Mouse (Mus musculus) bone marrow, adult 2 months (tissue): ENCODE measurements at regions not wholly inside any gene's neighbourhood (a gene's known extent, or its start where the extent isn't known, plus 50 kb on each side); places are given as distances from the start of the nearest gene placed in this dataset.

Experiments
- H3K27ac ChIP-seq: fragments of 200-500 bp; 2 replicates; pipeline ENCODE4 v1.5.1; 2012; ENCODE audit warnings: low read depth, mild to moderate bottlenecking, control low read depth, inconsistent platforms, low read length; ENCODE audit not compliant: control insufficient read depth, poor library complexity, insufficient read depth
- H3K4me1 ChIP-seq: fragments of 200-500 bp; 2 replicates; pipeline ENCODE4 v1.6.1; 2011; ENCODE audit warnings: low read length; ENCODE audit not compliant: control insufficient read depth, insufficient read depth
- H3K4me3 ChIP-seq: fragments of 200-500 bp; replicated peaks from 2 replicates; pipeline ENCODE3; 2011; ENCODE audit warnings: mild to moderate bottlenecking, low read depth, low read length, control low read depth; ENCODE audit not compliant: control insufficient read depth
- CTCF ChIP-seq: fragments of 200-500 bp; IDR thresholded peaks from 2 replicates; pipeline ENCODE4 v1.5.1; 2011; ENCODE audit warnings: low read length, control low read depth; ENCODE audit not compliant: control insufficient read depth, insufficient read depth
- POLR2A ChIP-seq: fragments of 200-500 bp; IDR thresholded peaks from 2 replicates; pipeline ENCODE4 v1.6.1; 2011; ENCODE audit warnings: low read depth, mild to moderate bottlenecking, control low read depth, low read length, borderline replicate concordance; ENCODE audit not compliant: control insufficient read depth
- whole genome bisulfite sequencing: fragments of 180-500 bp; shearing (Covaris S2); methylation state at CpG from one replicate; pipeline ENCODE4 v1.1.7; 2018; 5-methylcytosine and 5-hydroxymethylcytosine counted together

DNA sequence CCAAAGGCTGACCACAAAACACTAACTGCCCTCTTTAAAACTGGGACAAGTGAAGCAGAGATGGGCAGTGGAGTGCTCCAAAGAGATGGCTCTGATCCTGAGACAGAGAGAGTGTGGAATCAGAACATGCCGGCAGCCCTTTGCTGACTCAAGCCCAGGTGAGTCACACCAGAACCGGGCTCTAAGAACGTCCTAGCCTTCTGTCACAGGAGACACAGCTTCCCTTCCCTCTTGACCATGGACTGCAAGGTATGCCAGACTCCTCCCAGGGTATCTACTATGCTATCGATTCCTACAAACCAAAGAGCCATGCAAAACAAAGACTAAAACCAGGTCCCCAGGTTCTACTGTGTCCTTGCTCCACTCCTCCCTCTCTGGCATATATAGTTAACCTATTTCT lies 98.0 kb downstream of the Dhx15 start:
- WGBS, result 80% methylated on average over 4 of the region's 4 CpGs
- no peaks in the 10 kb centered on the region for H3K4me1 ChIP-seq
- H3K4me3 ChIP-seq, result no peak overlapping the region
- no peak overlapping the region for H3K27ac ChIP-seq
- TF ChIP-seq POLR2A (no peak), CTCF (no peak)

DNA sequence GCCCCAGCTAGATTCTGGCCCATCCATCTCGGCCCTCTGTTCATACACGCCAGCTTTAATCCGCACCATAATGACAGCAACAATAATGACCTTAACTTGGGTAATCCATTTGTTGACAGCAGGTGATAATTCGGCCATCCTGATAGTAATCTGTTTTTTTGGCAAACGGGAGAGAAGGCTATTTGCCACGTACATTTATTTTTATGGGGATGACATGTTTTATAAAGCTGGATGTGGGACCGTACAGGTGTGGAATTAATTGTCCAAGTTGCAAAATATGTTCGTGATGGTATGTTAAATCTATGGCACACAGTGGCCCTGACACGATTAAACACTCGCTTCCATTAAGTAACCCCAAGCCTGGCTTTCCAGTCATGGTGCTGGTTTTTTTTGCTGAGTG lies 102.2 kb downstream of the Dhx15 start:
- no peak for TF ChIP-seq POLR2A
- no peak for TF ChIP-seq CTCF
- WGBS, result 79% methylated on average over 10 of the region's 10 CpGs
- Histone ChIP-seq H3K27ac (no peak overlapping the region), H3K4me1 (no peaks in the 10 kb centered on the region; the same call in 1 of the 2 replicates), H3K4me3 (no peak overlapping the region)

DNA sequence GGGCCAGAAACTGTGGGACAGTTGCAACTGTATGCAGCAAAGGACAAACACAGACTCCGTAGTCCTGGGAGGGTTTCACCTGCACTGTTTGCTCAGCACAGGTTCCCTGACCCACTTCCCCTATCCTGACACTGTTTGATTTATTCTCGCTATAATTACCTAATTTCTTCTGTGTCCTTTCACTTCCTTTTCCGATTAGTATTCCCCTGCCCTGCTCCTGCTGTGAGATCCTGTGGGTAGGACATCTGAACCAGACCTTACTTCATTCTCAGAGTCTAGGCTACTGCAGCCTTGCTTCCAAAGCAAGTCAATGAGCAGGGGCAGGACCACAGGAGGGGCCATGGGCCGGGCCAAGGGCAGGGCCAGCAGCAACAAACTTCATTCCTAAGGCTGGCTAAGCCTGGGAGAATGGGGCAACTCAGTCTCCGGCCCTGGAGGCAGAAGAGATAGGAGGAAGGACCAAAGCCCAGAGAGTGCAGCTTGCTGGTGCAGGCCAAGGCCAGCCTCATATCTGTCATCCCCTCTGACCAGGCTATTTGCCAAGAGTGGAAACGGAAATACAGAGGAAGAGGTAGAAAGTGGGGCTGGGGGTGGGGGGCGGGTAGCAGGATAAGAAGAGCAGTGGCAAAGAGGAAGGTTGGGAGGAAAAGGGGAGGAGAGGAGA lies 103.4 kb downstream of the Dhx15 start:
- WGBS, result 14% methylated on average over 7 of the region's 7 CpGs

DNA sequence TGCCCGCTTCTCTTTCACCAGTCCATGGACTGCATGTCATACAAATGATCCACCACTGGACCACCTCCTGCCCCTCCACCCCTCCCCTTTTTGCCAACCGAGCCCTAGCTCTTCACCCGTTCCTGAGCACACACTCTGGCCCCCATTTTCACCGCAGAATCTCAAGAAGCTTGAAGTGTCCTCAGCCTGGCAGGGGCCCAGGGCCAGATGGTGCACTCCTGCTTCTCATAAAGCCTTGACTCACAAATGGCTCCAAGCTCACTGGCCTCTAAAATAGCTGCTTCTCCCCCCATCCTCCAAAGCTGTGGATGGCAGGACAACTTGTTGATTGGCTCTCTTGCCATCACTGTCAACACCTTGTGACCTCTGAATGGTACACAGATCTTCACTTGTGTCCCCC lies 110.0 kb downstream of the Dhx15 start:
- TF ChIP-seq POLR2A, result no peak
- no peak for TF ChIP-seq CTCF
- Histone ChIP-seq H3K27ac (no peak overlapping the region), H3K4me1 (no peaks in the 10 kb centered on the region), H3K4me3 (no peak overlapping the region)
- 81% methylated on average over 4 of the region's 4 CpGs for WGBS

More for the DNA sequence above, 103.4 kb downstream of the Dhx15 start:
- H3K27ac ChIP-seq, result no peak overlapping the region
- no peak for TF ChIP-seq CTCF
- no peak for TF ChIP-seq POLR2A
- no peaks in the 10 kb centered on the region; the same call in 1 of the 2 replicates for H3K4me1 ChIP-seq
- H3K4me3 ChIP-seq, result no peak overlapping the region

DNA sequence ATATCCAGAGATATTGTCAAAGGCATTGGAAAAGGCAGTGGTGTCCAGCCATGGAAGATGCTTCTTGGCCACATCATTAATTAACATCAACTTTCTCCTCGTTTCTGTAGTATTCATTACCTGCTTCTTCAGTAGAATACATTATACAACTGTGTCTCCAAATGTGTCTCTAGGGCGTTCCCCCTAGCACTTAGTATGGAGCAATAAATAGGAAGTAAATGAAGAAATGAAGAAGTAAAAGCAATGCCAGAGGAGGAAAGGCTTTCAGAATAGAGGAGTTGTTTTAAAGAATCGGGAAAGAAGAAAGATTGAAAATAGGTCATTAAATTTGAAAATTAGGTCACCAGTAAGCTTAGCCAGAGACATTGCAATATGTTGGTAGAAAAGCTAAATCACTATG lies 112.6 kb downstream of the Dhx15 start:
- TF ChIP-seq POLR2A, result no peak
- TF ChIP-seq CTCF, result no peak
- H3K27ac ChIP-seq, result no peak overlapping the region
- no peak overlapping the region for H3K4me3 ChIP-seq
- H3K4me1 ChIP-seq, result no peaks in the 10 kb centered on the region; the same call in none of the 2 replicates
- 37% methylated on average over 3 of the region's 3 CpGs for WGBS

DNA sequence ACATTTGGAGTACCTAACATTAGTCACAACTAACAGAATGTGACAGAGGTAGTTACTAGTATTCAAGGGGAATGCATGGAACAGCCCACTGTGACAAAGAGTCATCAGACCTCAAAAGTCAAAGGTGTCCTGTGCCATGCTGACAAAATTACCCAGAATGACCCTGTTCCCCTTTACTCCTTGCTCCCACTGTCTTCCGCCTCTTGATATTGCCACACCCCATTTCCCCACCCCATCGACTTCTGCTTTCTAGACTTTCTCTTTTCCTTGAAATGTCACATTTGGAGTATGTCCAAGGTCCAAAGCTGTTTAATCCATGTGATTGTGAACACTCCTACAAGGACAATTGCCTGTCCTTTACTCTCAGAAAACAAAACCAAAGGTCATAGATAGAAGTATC lies 115.2 kb downstream of the Dhx15 start:
- no peak overlapping the region for H3K4me3 ChIP-seq
- 24% methylated on average over 2 of the region's 2 CpGs for WGBS
- H3K27ac ChIP-seq, result no peak overlapping the region
- H3K4me1 ChIP-seq, result no peaks in the 10 kb centered on the region; the same call in none of the 2 replicates
- TF ChIP-seq CTCF, result no peak

DNA sequence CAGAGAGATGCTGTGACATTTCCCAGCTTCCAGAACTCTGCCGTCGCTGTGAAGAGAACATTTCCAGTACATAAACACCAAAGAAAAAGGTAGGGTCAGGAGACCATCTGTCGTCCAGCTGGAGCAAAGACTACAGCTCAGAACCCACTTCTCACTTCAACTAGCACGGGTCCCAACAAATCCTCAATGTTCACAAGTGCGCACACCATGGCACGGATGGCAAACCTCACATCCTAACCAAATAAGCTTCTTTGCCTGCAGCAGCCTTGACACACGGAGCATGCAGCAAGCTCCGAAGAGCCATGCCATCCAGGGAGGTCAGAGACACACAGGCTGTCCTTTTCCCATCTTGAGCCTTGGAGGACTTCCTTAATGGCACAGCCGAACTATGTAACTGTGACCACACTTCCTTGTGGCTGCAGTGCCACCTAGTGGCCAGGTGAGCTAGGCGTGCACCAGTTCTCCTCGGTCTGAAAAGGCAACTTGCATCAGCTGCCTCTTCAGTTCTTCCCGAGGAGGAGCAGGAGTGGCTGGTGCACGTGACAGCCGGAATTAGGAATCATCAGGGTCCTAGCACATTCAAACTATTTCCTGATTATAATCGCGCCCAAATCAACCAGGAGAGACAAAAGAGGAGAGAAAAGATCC lies 125.4 kb downstream of the Dhx15 start:
- no peak overlapping the region for H3K4me3 ChIP-seq
- 31% methylated on average over 16 of the region's 16 CpGs for WGBS
- no peak overlapping the region for H3K27ac ChIP-seq
- TF ChIP-seq POLR2A (no peak), CTCF (peak; percentile 97)
- no peaks in the 10 kb centered on the region for H3K4me1 ChIP-seq

DNA sequence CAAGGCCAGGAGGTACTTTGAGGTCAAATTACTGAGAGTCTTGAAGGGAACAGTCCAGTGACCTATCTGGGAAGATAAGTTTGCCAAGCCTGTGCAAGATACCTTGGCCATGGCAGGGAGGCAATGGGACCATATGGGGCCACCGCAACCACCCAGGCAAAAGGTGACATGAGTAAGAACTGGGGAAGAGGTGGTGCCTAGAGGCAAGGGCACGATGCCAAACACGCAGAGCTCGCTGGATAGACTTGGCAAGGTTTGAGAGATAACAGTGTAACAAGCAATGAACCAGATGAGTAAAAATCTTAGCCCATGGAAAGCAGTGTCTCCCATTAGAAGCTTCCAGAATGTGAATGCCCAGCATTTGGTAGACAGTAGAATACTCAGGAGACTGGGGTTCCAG lies 128.1 kb downstream of the Dhx15 start:
- Histone ChIP-seq H3K4me1 (no peaks in the 10 kb centered on the region), H3K4me3 (no peak overlapping the region), H3K27ac (no peak overlapping the region)
- no peak for TF ChIP-seq CTCF
- no peak for TF ChIP-seq POLR2A
- 70% methylated on average over 4 of the region's 4 CpGs for WGBS
